ENCODE assay signal across 31 mouse cellular contexts in the genomic region with DNA sequence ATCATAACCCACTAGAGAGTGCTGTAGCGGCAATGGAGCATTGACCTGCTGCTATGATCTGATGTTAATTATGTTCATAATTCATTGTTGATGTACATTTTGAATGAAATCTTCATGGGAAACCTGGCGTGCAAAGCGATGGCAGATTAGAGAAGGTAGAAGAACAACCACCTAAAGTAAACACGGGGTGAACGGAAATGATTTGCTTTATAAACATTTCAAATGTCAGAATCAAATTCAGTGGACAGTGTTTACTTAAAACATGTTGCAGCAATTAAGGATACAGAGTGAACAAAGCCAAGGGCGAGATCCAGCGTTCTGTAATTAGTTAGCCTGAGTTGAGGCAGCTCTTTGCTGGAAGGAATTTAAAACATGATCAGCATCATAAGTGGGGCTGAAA.
"Had no signal": no experiment of that assay in that cellular context is flagged by ENCODE, and none has a peak within 500 bp of the region (broad histone marks: within the 10 kb centered on the region; RNA-seq: fewer than 3 reads in every experiment).

No protein-coding gene starts in this region.

- H3K9me3 ChIP-seq: limb, embryonic 10.5 days; limb, embryonic 12.5 days; limb, embryonic 13.5 days; limb, embryonic 15.5 days; liver, embryonic 12.5 days; liver, embryonic 13.5 days; liver, embryonic 15.5 days; lung, embryonic 15.5 days; midbrain, embryonic 10.5 days; midbrain, embryonic 12.5 days; midbrain, embryonic 13.5 days; midbrain, embryonic 15.5 days; neural tube, embryonic 12.5 days had no signal

- H3K36me3 ChIP-seq: limb, embryonic 13.5 days; limb, embryonic 15.5 days; liver, embryonic 12.5 days; liver, embryonic 13.5 days; liver, embryonic 15.5 days; lung, embryonic 15.5 days; midbrain, embryonic 13.5 days; midbrain, embryonic 15.5 days; neural tube, embryonic 12.5 days had no signal

- H3K27ac ChIP-seq: left cerebral cortex, adult 2 months; limb, embryonic 10.5 days; limb, embryonic 12.5 days; limb, embryonic 13.5 days; limb, embryonic 15.5 days; liver, embryonic 12.5 days; liver, embryonic 13.5 days; liver, embryonic 14.5 days; liver, embryonic 15.5 days; lung, embryonic 15.5 days; macrophage; midbrain, embryonic 10.5 days; midbrain, embryonic 12.5 days; midbrain, embryonic 13.5 days; midbrain, embryonic 15.5 days; neural tube, embryonic 12.5 days had no signal

- ATAC-seq: liver, embryonic 12.5 days; liver, postnatal 0 days; lung, postnatal 0 days; midbrain, embryonic 13.5 days; midbrain, embryonic 15.5 days; midbrain, embryonic 16.5 days had no signal

- H3K4me3 ChIP-seq: left cerebral cortex, adult 2 months; limb, embryonic 10.5 days; limb, embryonic 12.5 days; limb, embryonic 13.5 days; limb, embryonic 15.5 days; liver, embryonic 12.5 days; liver, embryonic 13.5 days; liver, embryonic 15.5 days; lung, embryonic 15.5 days; megakaryocyte, embryonic 14.5 days; midbrain, embryonic 10.5 days; midbrain, embryonic 12.5 days; midbrain, embryonic 13.5 days; midbrain, embryonic 15.5 days; myocyte; neural tube, embryonic 12.5 days had no signal

- H3K9ac ChIP-seq: limb, embryonic 12.5 days; limb, embryonic 13.5 days; limb, embryonic 15.5 days; liver, embryonic 12.5 days; liver, embryonic 13.5 days; liver, embryonic 14.5 days; liver, embryonic 15.5 days; liver, postnatal 0 days; lung, embryonic 14.5 days; lung, embryonic 15.5 days; midbrain, embryonic 12.5 days; midbrain, embryonic 13.5 days; midbrain, embryonic 15.5 days; neural tube, embryonic 12.5 days had no signal

- H3K27me3 ChIP-seq: limb, embryonic 12.5 days; limb, embryonic 13.5 days; limb, embryonic 15.5 days; liver, embryonic 12.5 days; liver, embryonic 13.5 days; liver, embryonic 15.5 days; lung, embryonic 15.5 days; megakaryocyte, embryonic 14.5 days; midbrain, embryonic 12.5 days; midbrain, embryonic 13.5 days; midbrain, embryonic 15.5 days; neural tube, embryonic 12.5 days had no signal

- H3K4me2 ChIP-seq: limb, embryonic 12.5 days; limb, embryonic 13.5 days; limb, embryonic 15.5 days; liver, embryonic 12.5 days; liver, embryonic 13.5 days; liver, embryonic 15.5 days; lung, embryonic 14.5 days; lung, embryonic 15.5 days; midbrain, embryonic 12.5 days; midbrain, embryonic 13.5 days; midbrain, embryonic 15.5 days; neural tube, embryonic 12.5 days had no signal

- H3K4me1 ChIP-seq: limb, embryonic 10.5 days; limb, embryonic 12.5 days; limb, embryonic 13.5 days; limb, embryonic 15.5 days; liver, embryonic 12.5 days; liver, embryonic 13.5 days; liver, embryonic 15.5 days; lung, embryonic 15.5 days; megakaryocyte, embryonic 14.5 days; midbrain, embryonic 10.5 days; midbrain, embryonic 12.5 days; midbrain, embryonic 13.5 days; midbrain, embryonic 15.5 days; neural tube, embryonic 12.5 days had no signal

- DNase-seq: left cerebral cortex, postnatal 4 days; liver; liver, embryonic 13.5 days; liver, postnatal 0 days; lung, adult 18-20 months; lung, adult 2 months; lung, embryonic 14.5 days; lung, postnatal 10 days; lung, postnatal 14 days; lung, postnatal 36 days; lung, postnatal 4 days; midbrain, embryonic 14.5 days had no signal
